Mouse (Mus musculus) common myeloid progenitor, adult 5-6 weeks (primary cell): ENCODE results near the gene Sgpl1. TPM values are rescaled to one million over a fixed set of nuclear protein-coding genes. Genes with fewer than 3 reads are reported as not detected.
A peak's percentile ranks its signal among the peaks of the same experiment; 100 is the strongest.

Source experiments
- ATAC-seq: replicated peaks from 2 replicates; pipeline ENCODE4 v1.8.0; 2016; ENCODE audit warnings: low read depth, mild to moderate bottlenecking, moderate TSS enrichment, inconsistent platforms; ENCODE audit not compliant: poor library complexity, severe bottlenecking
- total RNA-seq: library from RNA; stranded (forward); fragments of 200-1000, 187-1606 nt; gene quantifications from 2 replicates; pipeline ENCODE4 v1.2.3, GENCODE M21; 2017

Gene Sgpl1
- total RNA-seq, 1 experiment from 2014 or later, result 26.1 TPM

DNA sequence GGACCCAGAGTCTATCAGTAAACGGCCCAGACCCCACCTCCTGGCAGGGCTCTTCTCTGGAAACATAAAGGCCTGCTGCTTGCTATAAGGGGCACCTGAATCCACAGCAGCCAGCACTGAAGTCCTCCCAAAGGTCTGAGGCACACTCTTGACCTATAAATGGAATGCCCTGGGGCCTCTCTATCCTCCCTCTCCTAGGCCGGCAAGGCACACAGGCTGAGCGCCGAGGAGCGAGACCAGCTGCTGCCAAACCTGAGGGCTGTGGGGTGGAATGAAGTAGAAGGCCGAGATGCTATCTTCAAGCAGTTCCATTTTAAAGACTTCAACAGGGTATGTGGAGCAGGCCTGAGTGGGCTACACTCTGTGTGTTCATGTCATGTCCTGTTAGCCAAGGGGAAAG lies 55.6 kb downstream of the Sgpl1 start:
- ATAC-seq, result no peak

- peak; percentile 80 for ATAC-seq
Observed at GRCm38 (mm10) chr10:61089170-61090142, 58.0 kb downstream of the Sgpl1 start, which contains the start of gene Pcbd1. Gene Pcbd1 (plus strand): TSS chr10:61089331.

- no peak for ATAC-seq
Observed at GRCm38 (mm10) chr10:61088468-61088867, 59.0 kb downstream of the Sgpl1 start.

- ATAC-seq, result no peak
Observed at GRCm38 (mm10) chr10:61086502-61086901, 61.0 kb downstream of the Sgpl1 start.

DNA sequence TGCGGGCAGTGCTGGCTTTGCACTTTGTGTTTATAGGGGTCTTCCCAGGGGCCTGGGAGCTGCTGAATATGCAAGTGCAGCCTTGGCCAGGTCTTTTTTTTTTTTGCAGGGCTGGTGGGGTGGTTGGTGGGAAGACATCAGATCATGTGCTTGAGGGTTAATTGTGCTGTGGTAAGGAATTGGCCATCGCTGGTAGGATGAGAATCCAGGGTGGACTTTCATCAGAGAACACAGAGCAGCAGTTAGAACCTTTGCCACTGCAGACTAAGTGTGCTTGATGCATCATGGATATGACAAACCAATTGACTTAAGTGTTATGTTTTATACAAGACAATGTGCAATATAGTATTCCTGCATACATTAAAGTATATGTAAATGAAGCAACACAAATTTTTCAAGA lies 62.1 kb downstream of the Sgpl1 start:
- no peak for ATAC-seq

DNA sequence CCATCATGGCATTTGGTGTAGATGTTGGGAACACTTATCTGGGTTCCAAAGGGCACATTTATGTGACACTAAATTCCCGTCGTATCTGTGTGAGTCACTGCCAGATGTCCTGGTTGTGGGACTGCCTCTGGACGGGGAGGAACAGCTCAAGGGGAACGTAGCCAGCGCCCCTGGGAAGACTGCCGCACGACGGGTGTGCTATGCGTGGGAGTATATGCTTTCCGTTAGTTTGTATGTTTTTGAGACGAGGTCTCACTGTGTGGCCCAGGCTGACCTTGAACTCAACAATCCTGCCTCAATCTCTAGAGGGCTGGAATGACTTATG lies 66.6 kb downstream of the Sgpl1 start:
- ATAC-seq, result no peak

- peak; percentile 98 for ATAC-seq
Observed at GRCm38 (mm10) chr10:61080227-61080930, 67.1 kb downstream of the Sgpl1 start.

DNA sequence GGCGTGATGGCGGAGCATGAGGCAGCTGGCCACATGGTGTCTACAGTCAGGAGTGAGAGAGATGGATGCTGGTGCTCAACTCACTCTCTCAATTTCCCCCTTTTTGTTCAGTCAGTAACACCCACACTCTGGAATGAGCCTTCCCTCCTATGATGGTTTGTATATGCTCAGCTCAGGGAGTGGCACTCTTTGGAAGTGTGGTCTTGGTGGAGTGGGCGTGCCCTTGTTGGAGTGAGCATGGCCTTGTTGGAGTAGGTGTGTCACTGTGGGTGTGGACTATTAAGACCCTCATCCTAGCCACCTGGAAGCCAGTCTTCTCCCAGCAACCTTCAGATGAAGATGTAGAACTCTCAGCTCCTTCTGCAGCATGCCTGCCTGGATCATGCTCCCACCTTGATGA lies 71.9 kb downstream of the Sgpl1 start:
- no peak for ATAC-seq

- no peak for ATAC-seq
Observed at GRCm38 (mm10) chr10:61074643-61075042, 72.9 kb downstream of the Sgpl1 start.

- ATAC-seq, result peak; percentile 61
Observed at GRCm38 (mm10) chr10:61072324-61072723, 75.2 kb downstream of the Sgpl1 start.

DNA sequence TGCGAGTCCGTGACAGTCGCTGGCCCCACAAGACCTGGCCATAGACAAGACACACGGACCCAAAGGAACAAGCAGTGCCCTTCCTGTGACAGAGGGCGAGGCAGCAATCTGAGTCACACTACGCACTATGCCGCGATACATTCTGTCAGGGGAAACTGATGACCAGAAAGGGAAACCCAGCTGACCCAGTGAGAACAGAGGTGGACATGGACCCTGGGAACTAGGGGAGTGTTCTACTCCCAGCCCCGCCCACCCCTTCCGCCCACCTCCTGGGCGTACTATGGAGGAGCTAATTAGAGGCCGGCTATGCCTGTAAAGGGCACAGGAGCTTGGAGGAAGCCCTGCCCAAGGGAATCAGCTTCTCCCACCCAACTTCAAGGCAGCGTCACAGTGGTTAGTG lies 78.3 kb downstream of the Sgpl1 start:
- no peak for ATAC-seq

GRCm38 (mm10) chr10:61068436-61069192 lies 78.9 kb downstream of the Sgpl1 start:
- ATAC-seq, result peak; percentile 63; the same call in 1 of the 2 replicates

- ATAC-seq, result no peak
Observed at GRCm38 (mm10) chr10:61065287-61066005, 82.1 kb downstream of the Sgpl1 start.

GRCm38 (mm10) chr10:61064635-61065034 lies 82.9 kb downstream of the Sgpl1 start:
- ATAC-seq, result peak; percentile 67

GRCm38 (mm10) chr10:61063271-61063864 lies 84.1 kb downstream of the Sgpl1 start:
- ATAC-seq, result no peak

GRCm38 (mm10) chr10:61059543-61060110 lies 87.9 kb downstream of the Sgpl1 start:
- no peak for ATAC-seq

DNA sequence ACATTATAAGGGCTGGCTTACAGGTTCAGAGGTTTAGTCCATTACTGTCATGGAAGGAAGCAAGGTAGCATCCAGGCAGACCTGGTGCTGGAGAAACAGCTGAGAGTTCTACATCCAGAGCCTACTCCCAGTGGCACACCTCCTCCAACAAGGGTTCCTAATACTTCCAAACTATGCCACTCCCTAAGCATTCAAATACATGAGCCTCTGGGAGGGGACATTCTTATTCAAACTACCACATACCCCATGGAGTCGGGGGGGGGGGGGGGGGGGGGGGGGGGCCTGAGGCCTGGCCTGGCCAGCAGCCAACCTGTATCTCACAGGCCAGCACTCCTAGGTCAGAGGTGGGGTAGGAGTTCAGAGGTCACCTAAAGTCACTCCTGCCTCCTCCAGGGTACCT lies 88.4 kb downstream of the Sgpl1 start:
- no peak for ATAC-seq

- no peak for ATAC-seq
Observed at GRCm38 (mm10) chr10:61056661-61057060, 90.8 kb downstream of the Sgpl1 start.

DNA sequence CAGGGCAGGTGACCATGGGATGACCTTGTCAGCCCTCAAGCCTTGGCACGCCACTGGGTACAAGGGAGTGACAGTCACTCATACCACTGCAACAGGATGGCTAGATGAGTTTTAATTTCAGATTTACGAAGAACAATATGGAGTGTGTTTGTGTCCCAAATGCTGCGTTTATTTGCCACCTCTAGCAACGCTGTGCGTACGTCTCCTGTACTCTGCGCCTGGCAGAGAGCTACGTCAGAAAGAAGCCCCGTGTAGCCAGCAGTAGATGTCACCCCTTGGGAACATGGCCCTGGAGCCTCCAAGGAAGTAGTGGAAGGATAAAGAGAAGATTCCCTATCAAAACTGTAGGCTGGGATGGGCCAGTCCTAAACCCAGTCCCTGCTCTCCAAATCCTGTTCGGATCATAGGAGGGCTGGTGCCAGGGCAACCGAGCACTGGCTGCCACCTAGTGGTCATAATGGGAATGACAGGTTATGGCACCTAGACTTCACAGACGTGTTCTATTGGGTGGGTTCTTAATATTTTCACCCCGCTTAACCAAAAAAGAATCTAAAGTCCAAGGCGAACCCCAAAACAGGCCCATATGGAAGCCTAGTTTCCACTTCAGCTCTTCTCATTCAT lies 95.4 kb downstream of the Sgpl1 start:
- peak; percentile 90 for ATAC-seq
